Comparison of ENCODE assay signal across 2 mouse cellular contexts in genomic region chr2:32846101-32846804, GRCm38 (mm10).
A peak's percentile ranks its signal among the peaks of the same experiment; 100 is the strongest.
TF ChIP-seq lines count a peak whose summit lies in the region.

No protein-coding gene starts in this region.

TF ChIP-seq in CH12.LX, 34 proteins besides CTCF, POLR2A, EP300 and RAD21 (continued from another document):
- TF ChIP-seq SMC3 (IDR thresholded peaks at IDR 0.05; ENCODE audit: low read depth, low read length) = no peak
- TF ChIP-seq UBTF (IDR thresholded peaks at IDR 0.05; ENCODE audit: low read depth, low read length) = peak; percentile 82; the same call in 1 of the 2 replicates
- TF ChIP-seq MXI1 (IDR thresholded peaks at IDR 0.05; ENCODE audit: low read depth, low read length) = 0 out of 2 replicates have a peak, but pooled peaks have one; percentile 22
TF ChIP-seq in CH12.LX: peak in this region for 2.

TF ChIP-seq in myocyte, 11 proteins besides CTCF, POLR2A, EP300 and RAD21 (continued from another document):
- TF ChIP-seq REST (IDR thresholded peaks at IDR 0.05; ENCODE audit: insufficient read depth, insufficient read length) (no peak), MYOG (IDR thresholded peaks at IDR 0.05; ENCODE audit: control insufficient read depth in 1 of 3, insufficient read depth in 1 of 3, insufficient read length in 2 of 3, low read depth in 2 of 3) (peak in 1 of 3 experiments; percentile 18), TCF3 (IDR thresholded peaks at IDR 0.05; ENCODE audit: insufficient read length, low read depth) (no peak), POLR2AphosphoS2 (IDR thresholded peaks at IDR 0.05; ENCODE audit: insufficient read length, low read depth) (peak; percentile 22), SRF (IDR thresholded peaks at IDR 0.05; ENCODE audit: control insufficient read depth, insufficient read length, low read depth) (no peak), E2F4 (IDR thresholded peaks at IDR 0.05; ENCODE audit: insufficient read depth) (no peak), CEBPB (IDR thresholded peaks at IDR 0.05; ENCODE audit: insufficient read depth, poor library complexity, severe bottlenecking) (no peak), USF1 (IDR thresholded peaks at IDR 0.05; ENCODE audit: low read depth) (no peak), TCF12 (IDR thresholded peaks at IDR 0.05; ENCODE audit: insufficient read depth, poor library complexity, severe bottlenecking) (no peak), MYOD1 (IDR thresholded peaks at IDR 0.05; ENCODE audit: control insufficient read depth in 1 of 3, insufficient read length in 2 of 3, low read depth in 2 of 3) (no peak)
